Comparison of ENCODE assay signal across 9 mouse cellular contexts in the genomic region with DNA sequence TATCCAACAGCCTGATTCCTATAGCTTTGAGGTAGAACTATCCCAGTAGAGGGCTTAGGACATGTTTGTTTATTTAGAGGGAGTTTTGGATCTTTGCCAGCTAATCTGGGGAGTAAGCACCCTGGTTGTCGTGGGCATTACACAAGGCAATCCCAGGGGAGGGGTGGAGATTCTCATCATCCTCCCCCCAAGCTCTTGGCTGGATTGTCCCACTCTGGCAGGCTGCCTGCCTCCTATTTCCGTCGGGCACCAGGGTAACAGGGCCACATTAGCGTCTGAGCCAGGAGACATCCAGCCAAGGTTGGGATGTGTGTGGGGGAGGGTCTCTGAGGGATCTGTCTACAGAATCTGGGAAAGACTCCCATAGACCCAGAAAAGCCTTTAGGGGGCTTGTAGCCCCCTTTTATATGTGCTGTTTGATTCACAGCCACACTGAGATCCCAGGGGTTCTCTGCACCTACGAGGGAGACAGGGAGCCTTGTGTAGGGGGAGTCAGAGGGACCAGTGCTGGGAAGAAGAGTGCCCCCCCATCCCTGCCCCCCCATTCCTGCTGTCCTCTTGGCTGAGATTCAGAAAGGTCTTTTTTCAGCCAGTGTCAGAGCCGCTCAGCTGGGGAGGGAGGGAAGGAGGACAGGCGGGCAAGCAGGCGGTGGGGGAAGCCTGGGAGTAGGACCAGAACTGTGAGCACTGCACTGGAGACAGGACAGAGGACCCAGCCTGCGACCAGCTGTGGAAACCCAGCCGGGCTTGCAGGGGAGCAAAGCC. TPM values are rescaled to one million over a fixed set of nuclear protein-coding genes. Genes with fewer than 3 reads are reported as not detected.
DNase-seq lines count a peak whose midpoint lies in the region; ATAC-seq and TF ChIP-seq lines count a peak whose summit lies in the region.
"Had no signal": no experiment of that assay in that cellular context is flagged by ENCODE, and none has a peak within 500 bp of the region (broad histone marks: within the 10 kb centered on the region; RNA-seq: fewer than 3 reads in every experiment).

No protein-coding gene starts in this region.

- peak overlapping the region; percentile 81 for H3K27ac ChIP-seq in forebrain, embryonic 12.5 days
- H3K27ac ChIP-seq in liver, postnatal 0 days (ENCODE audit: low read depth): peak overlapping the region; percentile 31
- H3K27ac ChIP-seq: macrophage had no signal

- H3K4me2 ChIP-seq in forebrain, embryonic 12.5 days: peak overlapping the region; percentile 33
- H3K4me2 ChIP-seq in liver, postnatal 0 days (ENCODE audit: low read depth, low read length): peak overlapping the region; percentile 42; the same call in 1 of the 2 replicates

- no peaks in the 10 kb centered on the region for H3K9me3 ChIP-seq in E14TG2a.4 (ENCODE audit: low read length)
- H3K9me3 ChIP-seq in forebrain, embryonic 12.5 days: no peaks in the 10 kb centered on the region
- no peaks in the 10 kb centered on the region for H3K9me3 ChIP-seq in liver, postnatal 0 days (ENCODE audit: low read length)

- WGBS in forebrain, embryonic 12.5 days: 22% methylated on average over 10 of the region's 10 CpGs
- 41% methylated on average over 10 of the region's 10 CpGs for WGBS in liver, postnatal 0 days (ENCODE audit: insufficient replicate concordance)

- H3K36me3 ChIP-seq in E14TG2a.4 (ENCODE audit: insufficient read depth, low read length): peaks cover 49% of the 10 kb centered on the region
- H3K36me3 ChIP-seq in forebrain, embryonic 12.5 days (replicated peaks): no peaks in the 10 kb centered on the region; the same call in 1 of the 2 replicates
- no peaks in the 10 kb centered on the region for H3K36me3 ChIP-seq in liver, postnatal 0 days (replicated peaks; ENCODE audit: insufficient read depth, low read length)

- no peak for TF ChIP-seq CTCF in E14TG2a.4 (conservative IDR thresholded peaks at IDR 0.05; ENCODE audit: low read length)
- TF ChIP-seq CTCF in liver, postnatal 0 days (IDR thresholded peaks at IDR 0.05; ENCODE audit: low read depth): no peak

- H3K27me3 ChIP-seq in E14TG2a.4 (ENCODE audit: insufficient read depth, low read length): no peaks in the 10 kb centered on the region
- no peaks in the 10 kb centered on the region for H3K27me3 ChIP-seq in forebrain, embryonic 12.5 days
- no peaks in the 10 kb centered on the region for H3K27me3 ChIP-seq in liver, postnatal 0 days (ENCODE audit: insufficient read depth, low read length)

- peak; percentile 53; the same call in 1 of the 2 replicates for ATAC-seq in forebrain, embryonic 12.5 days (ENCODE audit: low FRiP score)
- ATAC-seq in liver, postnatal 0 days: peak; percentile 67

- intact Hi-C loops in heart, postnatal 10 days (cut with DNase I): no loop called here

- H3K4me3 ChIP-seq in E14TG2a.4 (replicated peaks; ENCODE audit: low read length): peak overlapping the region; percentile 29; the same call in 1 of the 2 replicates
- no peak overlapping the region for H3K4me3 ChIP-seq in forebrain, embryonic 12.5 days (replicated peaks)
- H3K4me3 ChIP-seq in liver, postnatal 0 days (ENCODE audit: low read depth, low read length): no peak overlapping the region

- H3K4me1 ChIP-seq in E14TG2a.4 (replicated peaks; ENCODE audit: low read depth, low read length): peaks cover 99% of the 10 kb centered on the region
- peaks cover 67% of the 10 kb centered on the region for H3K4me1 ChIP-seq in forebrain, embryonic 12.5 days
- peaks cover 78% of the 10 kb centered on the region for H3K4me1 ChIP-seq in liver, postnatal 0 days (ENCODE audit: insufficient read depth)

- DNase-seq in adrenal gland, postnatal 36 days: peak; percentile 73 to 83
- peak; percentile 79 to 82 for DNase-seq in heart, postnatal 10 days
- DNase-seq in kidney, postnatal 25 days: peak; percentile 66 to 76
- DNase-seq in liver, postnatal 0 days: peak; percentile 71
- peak; percentile 60 to 65 for DNase-seq in right cerebral cortex, adult 2 months (ENCODE audit: low spot score in 2 of 2)
- DNase-seq in spleen, adult 18-20 months: no peak

- no peak for TF ChIP-seq EP300 in liver, postnatal 0 days (IDR thresholded peaks at IDR 0.05; ENCODE audit: low read depth)

- H3K9ac ChIP-seq in forebrain, embryonic 12.5 days: peak overlapping the region; percentile 53
- H3K9ac ChIP-seq in liver, postnatal 0 days (replicated peaks): peak overlapping the region; percentile 28; the same call in 1 of the 2 replicates

RNA-seq across cellular contexts. Expression of a gene that starts 17.1 kb away (rescaled TPM):
- total RNA-seq in adrenal gland, postnatal 36 days (2021): 10 to 100 TPM; 31.1 to 36.4 TPM
- polyA plus RNA-seq in forebrain, embryonic 12.5 days (2016; fragmentation: Nextera tagmentation; extraction: Ambion mirVana): 13.9 and 14.2 TPM in 2 replicates
- 10 to 100 TPM; 39.0 to 41.3 TPM for total RNA-seq in heart, postnatal 10 days (2021)
- 2.9 and 3.5 TPM in 2 replicates for polyA plus RNA-seq in liver, postnatal 0 days (2015; fragmentation: Nextera tagmentation; extraction: Ambion mirVana)

RNA-seq across cellular contexts. Expression of a gene that starts 52.0 kb away (rescaled TPM):
- 10 to 100 TPM; 21.2 to 75.7 TPM for total RNA-seq in adrenal gland, postnatal 36 days (2021)
- 59.2 and 65.4 TPM in 2 replicates for polyA plus RNA-seq in forebrain, embryonic 12.5 days (2016; fragmentation: Nextera tagmentation; extraction: Ambion mirVana)
- 100 to 1,000 TPM; 180 to 317 TPM for total RNA-seq in heart, postnatal 10 days (2021)
- 85.1 and 103 TPM in 2 replicates for polyA plus RNA-seq in liver, postnatal 0 days (2015; fragmentation: Nextera tagmentation; extraction: Ambion mirVana)

Comparison
In these comparisons a context has a peak if more than half of its experiments do, and no peak if none do; other contexts are left out.
1. DNase-seq: peak in adrenal gland, postnatal 36 days (2 of 2), heart, postnatal 10 days (2 of 2), kidney, postnatal 25 days (2 of 2), liver, postnatal 0 days (single experiment) and right cerebral cortex, adult 2 months (2 of 2); none in spleen, adult 18-20 months (0 of 2).